Mouse (Mus musculus): Measurements from ENCODE around the gene Bcl9l. TPM values are rescaled to one million over a fixed set of nuclear protein-coding genes. Genes with fewer than 3 reads are reported as not detected.

Gene Bcl9l
- total RNA-seq, 2 experiments from 2014 or later: 44.6 to 59.4 TPM

GRCm38 (mm10) chr9:44509487-44510354, 27.1 kb downstream of the Bcl9l start:
- peak; percentile 91 to 96 for DNase-seq
- intact Hi-C loops (cut with DNase I): loop anchor here (2.0 kb wide), 1 partner anchor 95 kb away; the partner anchor contains the start of gene Ddx6

- DNase-seq: no peak
Observed at GRCm38 (mm10) chr9:44510355-44510871, 27.8 kb downstream of the Bcl9l start.

GRCm38 (mm10) chr9:44510872-44511601, 28.4 kb downstream of the Bcl9l start:
- intact Hi-C loops (cut with DNase I): loop anchor here (2.0 kb wide), 1 partner anchor 94 kb away; the partner anchor contains the start of gene Ddx6
- peak; percentile 66 to 78 for DNase-seq

More at GRCm38 (mm10) chr9:44510355-44510871, 27.8 kb downstream of the Bcl9l start:
- intact Hi-C loops (cut with DNase I): loop anchor here (2.0 kb wide), 1 partner anchor 94 kb away; the partner anchor contains the start of gene Ddx6

DNA sequence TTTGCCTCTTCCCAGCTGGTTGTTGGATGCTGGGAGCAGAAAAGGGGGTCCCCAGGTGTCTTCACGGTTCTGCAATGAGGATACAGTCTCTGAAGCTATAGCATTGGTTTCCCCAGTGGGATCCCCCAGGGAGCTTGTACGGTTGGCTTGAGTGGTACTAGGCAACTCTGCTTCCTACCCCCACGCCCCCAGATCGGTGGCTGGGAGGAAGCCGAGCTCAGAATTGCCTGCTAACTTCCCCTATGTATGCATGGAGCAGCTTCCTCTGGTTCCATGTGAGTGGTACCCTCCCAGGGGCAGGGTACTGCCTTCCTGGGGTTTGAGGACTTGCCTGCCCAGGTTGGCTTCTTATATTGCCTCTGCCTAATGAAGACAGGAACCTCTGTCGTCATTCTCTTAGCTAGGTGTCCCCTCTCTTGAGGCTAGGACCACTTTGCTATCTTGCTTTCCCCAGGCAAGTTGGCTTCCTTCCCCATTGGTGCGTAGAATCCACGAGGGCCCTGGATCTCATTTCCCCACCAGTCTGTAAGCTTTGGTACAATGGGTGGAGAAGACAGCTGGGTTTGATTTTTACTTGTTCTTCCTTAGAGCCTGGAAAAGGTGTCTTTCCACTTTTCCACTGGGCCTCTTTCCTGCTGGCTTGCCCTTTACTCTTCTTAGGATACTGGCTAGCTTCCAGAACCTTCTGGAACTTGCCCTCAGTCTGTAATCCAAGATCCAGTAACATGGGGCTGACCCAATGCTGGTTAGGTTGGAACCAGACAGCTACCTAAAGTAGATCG, 29.5 kb downstream of the Bcl9l start:
- intact Hi-C loops (cut with DNase I): loop anchor here (2.0 kb wide), 1 partner anchor 93 kb away; the partner anchor contains the start of gene Ddx6
- no peak for DNase-seq

DNA sequence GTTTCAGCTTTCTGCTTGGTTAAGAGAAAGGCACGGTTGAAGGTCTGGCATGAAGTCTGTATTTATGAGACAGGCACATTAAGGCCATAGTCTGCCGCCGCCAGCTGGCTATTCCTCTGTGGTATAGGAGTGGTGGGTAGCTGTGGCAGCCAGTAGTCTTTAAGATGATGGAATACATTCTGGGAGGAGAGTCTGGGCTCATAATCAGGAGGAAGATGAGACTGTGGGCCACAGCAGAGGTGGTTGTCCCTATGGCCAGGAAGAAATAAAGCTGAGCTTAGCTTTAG, 30.0 kb downstream of the Bcl9l start:
- intact Hi-C loops (cut with DNase I): no loop called here
- DNase-seq: no peak

DNA sequence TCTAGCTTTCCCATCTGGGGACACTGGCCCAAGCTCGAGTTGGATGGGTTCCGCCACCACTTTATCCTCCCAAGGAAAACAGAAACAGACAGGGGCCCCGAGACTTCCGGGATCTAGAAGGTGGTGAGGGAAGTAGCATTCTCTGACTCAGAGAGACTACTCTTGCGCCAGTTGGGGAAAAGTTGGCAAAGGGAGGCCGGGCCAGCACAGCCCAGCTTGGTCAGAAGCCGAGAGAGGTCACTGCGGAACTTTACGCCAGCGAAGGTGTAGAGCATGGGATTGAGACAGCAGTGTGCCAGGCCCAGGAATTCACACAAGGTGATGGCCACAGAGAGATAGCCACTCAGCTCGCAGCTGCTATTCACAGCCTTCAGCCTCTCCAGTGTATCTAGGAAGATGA, 30.5 kb downstream of the Bcl9l start:
- DNase-seq: no peak
- intact Hi-C loops (cut with DNase I): no loop called here

GRCm38 (mm10) chr9:44513610-44514009, 31.0 kb downstream of the Bcl9l start:
- intact Hi-C loops (cut with DNase I): no loop called here
- DNase-seq: no peak

DNA sequence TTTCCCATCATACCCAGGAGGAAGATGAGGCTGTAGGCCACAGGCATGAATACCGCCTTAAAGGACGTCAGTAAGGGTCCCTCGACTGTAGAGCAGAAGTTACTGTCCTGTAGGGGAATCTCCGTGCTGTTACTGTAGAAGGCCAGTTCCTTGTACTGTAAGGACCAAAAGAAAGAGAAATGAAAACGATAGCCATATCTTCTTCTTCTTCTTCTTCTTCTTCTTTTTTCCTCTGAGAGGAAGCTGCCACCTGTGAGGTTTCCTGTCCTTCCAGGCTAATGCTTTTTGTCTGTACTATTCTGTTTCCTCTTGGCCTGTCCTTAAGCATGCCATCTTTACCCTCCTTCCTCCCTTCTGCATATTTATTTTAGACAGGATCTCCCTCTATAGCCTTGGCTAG, 31.5 kb downstream of the Bcl9l start:
- DNase-seq: no peak
- intact Hi-C loops (cut with DNase I): no loop called here

DNA sequence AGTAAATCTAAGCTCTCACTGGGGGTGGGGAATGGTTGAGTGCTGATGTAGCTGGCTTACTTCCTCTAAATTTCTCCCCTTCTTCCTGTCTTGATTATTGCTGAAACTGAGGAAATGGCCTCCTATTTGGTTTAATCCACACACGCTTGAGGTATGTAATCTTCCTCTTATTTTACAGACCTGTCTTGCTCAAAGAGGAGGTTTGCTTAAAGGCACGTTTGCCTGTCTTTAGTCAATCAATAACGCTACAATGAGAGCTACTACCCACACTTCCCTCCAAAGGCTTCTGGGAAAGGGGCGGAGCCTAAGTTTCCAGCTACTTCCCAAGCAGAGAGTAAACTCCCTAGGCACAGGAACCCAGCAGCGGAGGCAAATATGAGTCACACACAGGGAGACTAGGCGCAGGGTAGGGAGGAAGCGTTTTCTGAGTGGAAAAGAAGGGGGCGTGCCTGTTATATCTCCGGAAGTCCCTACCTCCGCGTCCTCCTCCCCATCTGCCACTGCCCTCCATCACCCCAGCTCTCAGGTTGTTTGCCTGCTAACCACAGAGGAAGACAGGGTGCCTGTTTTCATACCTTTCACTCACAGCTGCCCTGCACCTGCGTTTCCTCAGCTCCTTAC, 32.6 kb downstream of the Bcl9l start:
- DNase-seq: peak; percentile 60 to 63
- intact Hi-C loops (cut with DNase I): no loop called here

GRCm38 (mm10) chr9:44515891-44516290, 33.3 kb downstream of the Bcl9l start:
- intact Hi-C loops (cut with DNase I): no loop called here
- DNase-seq: no peak

DNA sequence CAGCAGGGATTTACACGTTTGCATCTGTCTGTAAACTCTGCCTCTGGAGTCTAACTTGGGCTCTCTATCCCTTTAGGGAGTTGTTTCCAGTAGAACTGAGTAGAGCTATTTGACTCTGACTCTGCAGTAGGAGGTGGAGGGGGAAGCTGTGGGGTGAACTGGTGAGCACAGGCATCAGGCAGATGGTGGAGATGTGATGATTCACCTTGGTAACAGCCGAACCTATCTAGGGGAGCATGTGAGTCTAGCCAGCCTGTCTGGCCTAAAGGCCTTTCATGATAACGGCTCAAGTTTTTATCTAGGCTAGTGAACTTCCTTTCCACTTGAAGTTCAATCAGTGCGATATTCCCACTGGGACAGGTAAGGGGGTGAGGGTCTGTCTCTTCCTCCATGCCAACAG, 34.7 kb downstream of the Bcl9l start:
- intact Hi-C loops (cut with DNase I): no loop called here

DNA sequence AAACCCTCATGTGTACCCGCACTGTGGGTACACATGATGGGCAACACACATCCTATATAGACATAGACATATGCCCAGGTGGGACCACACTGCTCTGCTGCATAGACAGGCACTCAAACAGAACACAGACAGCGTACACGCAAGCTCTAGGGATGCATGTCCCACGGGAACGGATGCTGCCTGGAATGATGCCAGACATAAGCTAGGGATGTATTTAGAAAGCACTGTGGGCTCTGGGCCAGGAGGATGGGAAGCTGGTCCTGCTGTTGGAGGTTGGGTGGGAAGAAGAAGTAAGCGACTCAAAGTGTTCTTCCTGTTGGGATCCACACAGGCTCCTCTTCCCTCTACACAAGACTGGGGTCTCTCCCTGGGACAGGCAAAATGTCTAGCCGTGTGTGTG, 35.4 kb downstream of the Bcl9l start:
- no peak for DNase-seq
- intact Hi-C loops (cut with DNase I): no loop called here

More for the DNA sequence above, 34.7 kb downstream of the Bcl9l start:
- DNase-seq: no peak

DNA sequence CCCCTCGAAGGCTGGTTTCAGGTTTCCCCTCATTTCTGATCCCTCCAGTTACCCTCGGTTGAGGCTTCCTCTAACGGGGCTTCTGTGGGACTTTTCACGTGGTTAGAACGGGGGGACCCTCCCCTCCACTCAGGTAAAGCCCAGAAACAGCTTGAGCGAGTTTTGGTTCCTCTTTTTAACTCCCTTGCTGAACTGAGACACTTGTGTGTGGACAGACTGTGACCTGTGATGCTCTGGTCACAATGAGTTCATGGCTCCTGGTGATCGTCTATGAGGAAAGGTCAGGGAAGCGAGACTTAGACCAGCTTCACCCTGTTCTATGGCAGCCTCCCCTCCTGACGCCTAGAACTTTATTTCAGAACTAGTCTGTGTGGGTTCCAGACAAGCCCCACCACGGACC, 39.3 kb downstream of the Bcl9l start:
- no peak for DNase-seq
- intact Hi-C loops (cut with DNase I): no loop called here

- intact Hi-C loops (cut with DNase I): no loop called here
- DNase-seq: no peak
Observed at GRCm38 (mm10) chr9:44523686-44524085, 41.1 kb downstream of the Bcl9l start.

GRCm38 (mm10) chr9:44524235-44524826, 41.7 kb downstream of the Bcl9l start:
- no peak for DNase-seq
- intact Hi-C loops (cut with DNase I): no loop called here

GRCm38 (mm10) chr9:44525001-44525400, 42.4 kb downstream of the Bcl9l start:
- no peak for DNase-seq
- intact Hi-C loops (cut with DNase I): no loop called here

DNA sequence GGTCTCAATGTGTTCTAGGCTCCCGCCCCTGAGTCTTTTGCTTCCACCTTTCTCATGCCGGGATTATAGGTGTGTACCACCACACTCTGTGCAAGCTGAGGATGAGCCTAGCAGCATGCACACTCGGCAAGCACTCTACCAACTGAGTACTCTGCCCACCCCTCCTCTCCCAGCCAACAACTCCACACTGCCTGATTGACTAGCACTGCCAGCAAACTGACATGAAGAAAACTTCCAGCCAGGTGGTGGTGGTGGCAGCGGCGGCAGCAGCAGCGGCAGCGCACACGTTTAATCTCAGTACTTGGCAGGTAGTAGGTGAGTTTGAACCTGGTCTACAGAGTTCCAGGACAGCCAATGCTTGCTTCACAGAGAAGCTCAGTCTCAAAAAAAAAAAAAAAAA, 43.0 kb downstream of the Bcl9l start:
- DNase-seq: no peak
- intact Hi-C loops (cut with DNase I): no loop called here

GRCm38 (mm10) chr9:44526337-44527112, 43.9 kb downstream of the Bcl9l start:
- no peak for DNase-seq
- intact Hi-C loops (cut with DNase I): no loop called here

- DNase-seq: no peak
- intact Hi-C loops (cut with DNase I): no loop called here
Observed at GRCm38 (mm10) chr9:44528340-44528739, 45.7 kb downstream of the Bcl9l start.

Measured in heart, postnatal 36 days (tissue).